Mouse (Mus musculus) c-Kit-positive CD71-positive TER-119-negative erythroid progenitor cells, embryonic 14.5 days (primary cell): ENCODE results near the gene Syde1.
"Not testable (repeated sequence)": the region's sequence is repeated elsewhere in the genome, so short reads cannot be mapped to it uniquely, and the experiment has no call there.

ENCODE experiments used
- DNase-seq: peaks from one replicate; pipeline ENCODE4 v3.0.0-alpha.2; 2013; ENCODE audit warnings: low read depth

Gene Syde1

DNA sequence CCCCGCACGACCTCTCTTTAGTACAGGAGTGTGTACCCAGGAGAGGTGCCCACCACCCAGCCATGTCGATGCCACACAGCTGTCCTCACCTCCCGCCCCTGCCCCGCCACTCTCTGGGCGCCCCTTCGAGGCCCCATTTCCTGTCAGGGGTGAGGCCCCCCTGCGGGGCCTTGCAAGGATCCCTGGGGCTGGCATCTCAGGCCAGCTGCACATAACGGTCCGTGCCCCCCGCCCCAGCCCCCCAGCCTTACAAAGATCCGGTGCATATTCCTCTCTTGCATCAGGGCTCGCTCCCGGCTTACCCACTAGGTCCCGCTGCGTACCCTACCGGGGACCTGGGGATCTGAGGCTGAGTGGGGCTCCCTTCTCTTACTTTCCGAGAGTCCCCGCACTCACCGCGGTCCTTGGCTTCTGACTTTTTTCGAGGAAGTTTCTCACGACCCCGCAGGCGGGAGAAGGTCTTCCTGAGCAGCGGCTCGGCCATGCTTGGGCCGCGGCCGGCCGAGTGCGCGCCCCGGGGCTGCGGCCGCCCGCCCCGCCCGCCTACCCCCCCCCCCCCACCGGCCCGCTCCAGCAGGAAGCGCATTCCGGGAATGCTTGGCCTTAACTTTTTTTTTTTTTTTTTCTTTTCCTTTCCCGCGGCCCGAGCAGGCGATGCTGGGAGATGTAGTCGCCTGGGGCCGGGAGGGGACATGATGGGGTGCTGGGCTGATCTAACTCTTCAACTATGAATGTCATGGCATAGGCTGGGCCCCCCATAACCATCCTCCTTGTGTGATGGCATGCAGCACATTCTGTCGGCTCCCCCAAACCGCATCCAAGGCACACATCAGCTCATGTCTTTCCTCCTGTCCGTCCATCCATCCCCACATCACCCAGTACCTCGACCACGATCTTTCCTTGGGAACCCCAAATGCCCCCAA is at the start of gene Syde1:
TSS of gene Syde1 (minus strand) at position 559 of the 923 bp plus-strand sequence.
- no peak for DNase-seq

DNA sequence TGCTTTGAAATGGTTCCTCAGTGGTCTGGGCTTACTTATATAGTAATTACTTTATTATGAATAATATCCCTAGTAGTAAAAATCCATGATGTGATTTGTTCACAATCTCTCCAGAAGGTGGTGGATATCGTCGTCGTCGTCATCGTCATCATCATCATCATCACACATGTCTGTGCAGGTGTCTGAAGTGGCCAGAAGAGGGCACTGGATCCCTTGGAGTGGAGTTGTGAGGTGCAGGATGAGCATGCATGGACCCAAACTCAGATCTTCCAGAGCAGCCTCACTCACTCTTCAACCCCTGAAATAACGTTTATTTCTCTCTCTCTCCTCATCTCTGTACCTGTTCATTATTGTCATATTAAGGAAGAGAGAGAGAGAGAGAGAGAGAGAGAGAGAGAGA is 40.5 kb upstream of the Syde1 start:
- no peak for DNase-seq

DNA sequence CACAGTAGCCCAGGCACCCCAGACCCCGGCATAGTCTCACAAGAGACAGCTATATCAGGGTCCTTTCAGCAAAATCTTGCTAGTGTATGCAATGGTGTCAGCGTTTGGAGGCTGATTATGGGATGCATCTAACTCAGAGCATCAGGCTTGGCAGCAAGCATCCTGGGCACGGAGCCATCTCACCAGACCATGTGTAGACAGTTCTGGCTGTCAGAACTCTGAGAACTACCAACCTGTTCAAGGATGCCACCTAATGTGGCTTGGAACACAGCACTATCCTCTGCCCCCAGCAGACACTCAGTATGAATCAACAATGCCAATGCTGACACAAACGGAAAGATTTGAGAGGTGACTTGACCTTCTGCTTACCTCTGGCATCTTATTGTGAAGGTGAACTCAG is 38.4 kb upstream of the Syde1 start:
- DNase-seq: no peak

DNA sequence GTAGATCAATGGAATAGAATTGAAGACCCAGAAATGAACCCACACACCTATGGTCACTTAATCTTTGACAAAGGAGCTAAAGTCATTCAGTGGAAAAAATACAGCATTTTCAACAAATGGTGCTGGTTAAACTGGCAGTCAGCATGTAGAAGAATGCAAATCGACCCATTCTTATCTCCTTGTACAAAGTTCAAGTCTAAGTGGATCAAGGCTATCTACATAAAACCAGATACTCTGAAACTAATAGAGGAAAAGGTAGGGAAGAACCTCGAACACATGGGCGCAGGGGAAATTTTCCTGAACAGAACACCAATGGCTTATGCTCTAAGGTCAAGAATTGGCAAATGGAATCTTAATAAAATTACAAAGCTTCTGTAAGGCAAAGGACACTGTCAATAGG is 31.4 kb upstream of the Syde1 start:
- DNase-seq: not testable (repeated sequence)

DNA sequence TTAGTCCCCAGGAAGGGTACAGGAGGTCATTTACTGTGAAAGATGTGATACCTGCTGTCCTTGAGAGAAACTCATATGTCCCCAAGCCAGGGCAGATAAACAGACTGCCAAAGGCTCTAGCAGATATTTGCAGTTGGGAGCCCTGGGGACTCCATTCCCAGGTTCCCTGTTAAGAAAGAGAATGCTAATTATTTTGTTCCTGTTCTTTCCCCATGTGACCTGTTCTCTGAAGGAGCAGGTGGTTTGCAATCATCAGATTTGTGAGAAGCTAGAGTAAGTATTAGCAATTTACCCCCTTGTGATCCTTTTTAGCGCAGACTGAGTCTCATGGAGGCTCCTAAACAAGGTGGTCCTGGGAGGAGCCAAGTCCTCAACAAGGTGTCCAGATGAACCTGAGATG is 26.2 kb upstream of the Syde1 start, which contains the start of gene Olfr1357:
TSS of gene Olfr1357 (minus strand) at position 101 of the 400 bp plus-strand sequence.
- DNase-seq: no peak

DNA sequence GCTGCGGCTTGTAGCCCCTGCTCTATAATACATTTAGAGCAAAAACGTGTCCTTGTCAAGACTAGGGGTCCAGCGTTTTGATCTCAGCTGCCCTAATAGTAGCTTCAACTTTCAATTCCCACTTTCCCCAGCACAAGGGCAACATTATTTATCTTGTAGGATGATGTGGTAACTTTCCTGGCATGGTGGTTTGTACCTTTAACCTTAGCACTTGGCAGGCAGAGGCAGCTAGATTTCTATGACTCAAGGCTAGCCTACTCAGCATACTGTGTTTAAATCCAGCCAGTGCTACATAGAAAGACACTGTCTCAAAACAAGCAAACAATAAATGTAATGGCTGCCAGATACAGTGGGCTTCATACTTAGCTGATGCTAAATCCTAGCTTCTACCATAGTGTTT is 15.8 kb upstream of the Syde1 start:
- no peak for DNase-seq

DNA sequence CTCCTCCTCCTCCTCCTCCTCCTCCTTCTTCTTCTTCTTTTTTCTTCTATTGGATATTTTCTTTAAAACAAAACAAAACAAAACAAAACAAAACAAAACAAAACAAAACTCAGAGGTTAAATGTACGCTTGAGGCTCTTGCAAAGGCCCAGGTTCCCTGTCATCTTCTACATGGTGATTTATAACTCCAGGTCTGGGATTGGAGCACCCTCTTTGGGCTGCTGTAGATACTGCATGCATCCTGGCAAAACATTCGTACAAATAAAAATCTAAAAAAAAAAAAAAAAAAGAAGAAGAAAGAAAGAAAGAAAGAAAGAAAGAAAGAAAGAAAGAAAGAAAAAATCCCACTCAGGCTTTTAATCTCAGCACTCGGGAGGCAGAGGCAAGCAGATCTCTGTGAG is 13.3 kb upstream of the Syde1 start:
- DNase-seq: no peak

DNA sequence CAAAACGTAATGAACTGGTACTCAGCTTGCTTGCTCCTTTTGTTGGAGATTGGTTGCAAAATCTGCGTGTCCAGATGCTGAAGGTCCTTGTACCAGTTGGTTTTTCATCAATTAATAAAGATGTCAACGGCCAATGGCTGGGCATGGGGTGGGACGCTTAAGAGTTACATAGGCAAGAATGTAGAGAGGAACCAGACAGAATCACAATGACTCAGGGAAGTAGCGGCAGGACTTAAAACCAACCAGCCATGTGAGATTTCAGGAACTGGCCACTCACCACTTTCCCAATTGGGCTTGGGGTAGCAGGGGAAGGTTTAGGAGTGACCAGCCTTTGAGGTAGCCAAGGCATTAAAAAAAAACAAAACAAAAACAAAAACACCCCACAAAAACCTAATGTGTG is 8.1 kb upstream of the Syde1 start:
- no peak for DNase-seq

DNA sequence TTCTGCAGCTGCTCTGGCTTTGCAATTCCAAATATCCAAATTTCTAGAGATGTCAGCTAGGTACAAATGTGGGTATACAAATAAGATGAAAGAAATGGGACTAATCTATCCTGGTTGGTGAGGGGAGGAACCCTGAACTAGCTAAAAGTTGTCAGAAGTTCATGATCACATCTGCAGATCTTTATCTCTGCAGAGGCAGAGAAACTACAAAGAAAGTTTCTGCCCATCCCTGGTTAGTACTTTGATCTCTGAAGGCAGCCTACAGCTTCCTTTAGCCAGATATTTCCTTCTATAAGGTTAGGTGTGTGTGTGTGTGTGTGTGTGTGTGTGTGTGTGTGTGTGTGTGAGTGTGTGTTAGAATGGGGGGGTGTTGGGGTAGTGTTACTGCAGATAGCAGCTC is 2.8 kb upstream of the Syde1 start:
- no peak for DNase-seq

DNA sequence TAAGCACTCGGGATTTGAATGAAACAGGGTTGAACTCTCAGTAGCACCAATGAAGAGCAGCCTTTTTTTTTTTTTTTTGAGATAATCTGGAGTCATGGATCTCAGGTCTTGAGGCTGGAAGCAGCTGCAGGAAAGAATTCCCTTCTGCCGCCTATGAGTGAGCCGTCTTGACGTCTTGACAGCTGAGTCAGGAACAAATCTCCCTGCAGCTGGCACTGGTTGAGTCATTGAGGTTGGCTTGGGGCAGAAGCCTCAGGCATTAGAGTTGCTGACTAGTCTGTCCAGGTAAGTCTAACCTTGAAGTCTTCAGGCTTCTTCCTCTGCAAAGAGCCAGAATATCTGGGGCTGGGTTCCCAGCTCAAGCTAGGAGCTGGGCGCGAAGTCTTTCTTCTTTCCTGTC is 2.4 kb upstream of the Syde1 start:
- DNase-seq: no peak

DNA sequence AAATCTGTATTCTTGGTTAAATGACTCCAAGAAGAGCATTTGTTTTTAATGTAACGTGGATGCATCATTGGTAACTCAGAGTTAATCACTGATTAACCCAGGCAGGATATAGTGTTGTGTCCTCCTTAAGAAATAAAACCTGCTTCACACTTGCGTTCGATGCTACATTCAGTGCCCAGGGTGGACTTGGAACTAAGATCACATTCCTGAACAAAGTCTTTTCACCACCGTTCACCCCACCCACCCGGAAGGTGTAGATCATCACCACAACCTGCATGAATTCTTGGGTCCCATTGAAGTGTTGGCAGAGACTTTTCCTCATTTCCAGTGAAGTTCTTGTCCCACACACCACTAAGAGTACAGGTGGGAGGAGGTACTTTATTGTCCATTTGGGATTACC is 2.0 kb upstream of the Syde1 start:
- DNase-seq: no peak

DNA sequence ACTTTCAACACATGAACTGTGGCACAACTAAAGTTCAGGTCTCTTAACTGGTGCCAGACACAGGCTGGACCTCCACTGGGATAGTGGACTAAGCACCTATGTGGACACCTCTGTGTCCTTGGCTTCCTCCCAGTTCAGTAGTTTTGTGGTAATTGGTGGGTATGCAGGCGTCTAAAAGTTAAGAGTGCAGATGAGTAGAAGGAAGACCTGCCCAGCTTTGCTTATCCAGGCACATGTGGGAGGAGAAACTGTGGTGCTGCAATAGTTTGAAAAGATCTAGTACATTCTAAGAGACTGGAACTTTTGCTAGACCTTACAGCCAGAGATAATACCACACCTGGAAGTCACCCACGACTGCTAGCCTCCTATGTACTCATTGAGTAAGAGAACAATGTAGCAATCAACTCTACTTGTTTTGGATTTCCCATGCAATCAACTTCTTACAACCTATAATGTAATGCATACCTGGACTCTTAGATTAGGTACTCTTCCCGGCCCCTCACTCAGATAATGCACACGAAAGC is 1.2 kb upstream of the Syde1 start:
- no peak for DNase-seq

DNA sequence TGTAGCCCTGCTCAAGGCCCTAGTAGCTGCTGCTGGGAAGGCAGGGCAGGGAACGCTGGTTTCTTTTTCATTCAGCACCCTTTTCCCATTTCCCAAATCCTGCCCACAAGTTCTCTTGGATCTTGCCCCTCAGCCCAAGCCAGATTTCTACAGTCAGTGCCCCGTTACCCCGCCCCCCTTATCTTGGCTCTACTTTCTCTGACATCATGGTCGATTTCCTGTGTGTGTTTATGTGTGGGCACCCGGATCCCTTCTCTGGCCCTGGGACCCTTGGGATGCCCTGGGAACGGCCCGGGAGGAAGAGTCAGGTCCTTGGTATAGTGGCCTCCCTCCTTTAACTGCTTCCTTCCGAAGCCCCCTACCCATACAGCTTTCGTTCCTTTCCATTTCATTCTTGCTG is 1.0 kb downstream of the Syde1 start:
- DNase-seq: no peak

DNA sequence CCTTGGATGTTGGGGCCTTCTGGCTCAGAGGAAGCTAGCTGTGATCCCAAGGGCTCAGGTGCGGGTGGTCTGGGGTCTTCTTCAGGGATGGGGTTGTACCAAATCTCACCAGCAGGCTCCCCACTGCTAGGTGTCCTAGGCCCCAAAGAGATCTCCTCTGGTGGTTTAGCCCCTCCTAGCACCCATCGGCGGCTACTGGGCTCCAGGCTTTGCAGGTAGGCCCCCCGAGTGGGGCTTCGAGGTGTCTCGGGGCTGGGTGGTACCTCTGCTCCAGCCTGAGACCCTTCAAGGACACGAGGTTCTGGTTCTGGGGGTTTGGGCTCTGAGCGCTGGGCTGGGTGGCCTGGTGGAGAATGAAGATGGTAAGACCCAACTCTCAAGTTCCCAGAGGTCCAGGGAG is 1.9 kb downstream of the Syde1 start:
- no peak for DNase-seq

DNA sequence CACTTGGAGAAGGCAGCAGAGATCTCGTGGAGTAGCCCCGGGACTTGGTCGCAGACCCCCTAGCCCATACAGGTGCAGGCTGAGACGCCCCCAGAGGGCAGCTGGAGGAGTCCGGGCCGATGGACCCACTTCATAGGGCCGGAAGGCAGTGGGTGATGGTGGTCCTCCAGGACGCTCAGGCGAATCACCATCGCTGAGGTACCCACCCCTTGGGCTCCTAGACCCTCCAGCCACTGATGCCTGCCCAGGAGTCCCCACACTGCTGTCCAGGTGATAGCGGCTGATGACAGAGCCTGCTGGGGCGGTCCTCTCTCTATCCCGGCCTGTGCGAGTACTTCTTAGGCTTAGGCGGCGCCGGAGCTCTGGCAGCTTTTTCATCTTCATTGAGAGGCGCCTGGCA is 2.5 kb downstream of the Syde1 start:
- DNase-seq: no peak

DNA sequence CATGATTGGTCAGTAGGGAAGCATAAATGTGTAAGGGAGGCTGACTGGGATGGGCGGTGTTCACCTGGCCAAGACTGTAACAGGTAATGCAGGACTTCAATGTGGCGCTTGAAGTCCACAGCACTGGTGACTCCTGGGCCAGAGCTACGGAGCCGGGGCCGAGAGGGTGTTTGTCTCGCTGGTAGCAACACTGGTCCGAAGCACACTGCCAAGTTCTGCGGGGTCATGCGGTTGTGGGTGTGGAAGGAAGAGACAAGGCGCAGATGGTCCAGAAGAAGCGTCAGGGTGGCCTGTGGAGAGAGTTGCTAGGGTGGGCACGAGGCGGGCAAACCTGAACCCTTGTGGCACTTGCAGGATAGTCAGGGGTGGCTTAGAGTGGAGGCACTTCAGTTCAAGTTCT is 5.7 kb downstream of the Syde1 start:
- no peak for DNase-seq

DNA sequence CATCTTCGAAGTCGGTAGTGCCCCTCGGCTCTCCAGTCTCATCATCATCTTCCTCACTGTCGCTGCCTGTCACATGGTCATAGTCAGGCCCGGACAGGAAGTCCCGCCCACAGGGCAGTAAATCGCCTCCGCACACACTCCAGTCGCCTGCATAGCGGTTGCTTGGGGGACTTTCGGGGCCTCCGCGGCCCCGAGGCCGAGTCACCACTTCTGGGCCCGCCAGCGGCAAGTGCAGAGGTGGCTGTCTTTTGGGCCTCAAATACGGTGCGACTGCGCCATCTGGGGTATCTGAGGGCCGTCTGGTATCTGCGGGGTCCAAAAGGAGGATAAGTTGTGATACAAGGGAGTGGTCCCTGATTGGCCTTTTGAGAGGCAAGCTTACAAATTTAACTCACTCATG is 6.2 kb downstream of the Syde1 start:
- no peak for DNase-seq

DNA sequence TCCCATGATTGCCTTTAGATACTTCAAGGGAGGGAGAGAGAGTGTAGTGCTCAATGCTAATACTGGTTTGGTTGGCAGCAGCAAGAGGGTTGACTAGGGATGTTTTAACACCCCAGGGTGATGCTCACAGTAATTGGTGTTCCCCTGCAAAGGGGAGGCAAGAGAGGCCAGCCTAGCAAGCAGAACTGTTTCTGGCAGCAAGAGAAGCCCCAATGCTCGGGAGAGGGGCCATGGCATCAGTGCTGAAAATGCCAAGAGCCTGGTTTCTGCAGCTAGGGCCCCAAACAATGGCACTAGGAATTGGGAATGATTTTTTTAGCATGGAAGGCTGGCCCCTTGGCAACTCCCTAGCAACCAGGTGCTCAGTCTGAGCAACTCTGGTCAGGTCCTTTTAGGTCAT is 6.8 kb downstream of the Syde1 start:
- DNase-seq: no peak

DNA sequence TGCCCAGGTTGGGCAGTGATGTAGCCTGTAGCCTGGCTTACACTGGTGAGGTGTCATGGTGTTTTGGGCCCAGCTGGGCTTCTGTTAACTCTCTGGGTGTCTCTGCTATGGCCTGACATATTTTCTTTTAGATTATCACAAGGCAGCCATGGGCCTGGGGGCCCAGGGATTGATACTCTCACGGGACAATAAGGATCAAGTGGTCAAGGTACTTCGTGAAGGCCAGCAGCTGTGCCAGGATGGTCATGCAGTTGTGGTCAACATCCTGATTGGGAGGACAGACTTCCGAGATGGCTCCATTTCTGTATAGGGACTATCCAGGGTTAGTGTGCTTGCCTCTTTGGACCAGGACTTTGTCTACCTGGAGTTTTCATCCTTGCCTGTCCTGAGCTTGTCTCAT is 7.8 kb downstream of the Syde1 start:
- no peak for DNase-seq

DNA sequence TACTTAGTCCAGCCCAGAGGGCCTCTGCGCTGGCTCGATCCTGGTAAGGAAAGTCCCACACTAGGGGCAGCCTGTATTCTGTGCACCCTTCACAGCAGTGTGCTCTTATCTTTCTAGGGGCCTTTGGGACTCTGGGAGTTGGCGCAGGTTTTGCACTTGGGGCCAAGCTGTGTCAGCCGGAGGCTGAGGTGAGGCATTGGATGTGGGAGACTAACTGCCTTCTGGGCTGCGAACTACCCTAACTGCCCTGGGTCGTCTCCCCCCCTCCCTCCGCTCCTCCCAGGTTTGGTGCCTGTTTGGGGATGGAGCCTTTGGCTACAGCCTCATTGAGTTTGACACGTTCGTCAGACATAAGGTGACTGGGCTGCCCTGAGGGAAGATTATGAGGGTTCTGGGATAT is 8.4 kb downstream of the Syde1 start:
- DNase-seq: no peak

DNA sequence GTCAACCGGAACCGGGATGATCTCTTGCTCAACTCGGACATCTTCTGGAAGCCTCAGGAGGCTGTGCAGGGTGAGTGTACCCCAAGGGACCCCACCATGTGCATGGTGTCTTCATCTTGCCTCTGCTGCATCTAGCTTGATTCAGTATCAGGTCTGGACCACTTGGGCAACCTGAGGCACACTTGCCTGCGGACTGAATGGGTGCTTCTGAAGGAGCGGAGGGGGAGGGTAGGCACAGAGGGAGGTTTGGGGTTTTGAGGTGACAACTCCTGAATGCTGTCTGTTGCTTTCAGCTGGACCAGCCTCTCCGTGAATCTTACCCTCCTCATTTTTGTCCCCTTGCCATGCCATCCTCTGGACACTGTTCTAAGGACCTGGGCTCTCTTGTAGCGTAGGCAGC is 10.6 kb downstream of the Syde1 start:
- no peak for DNase-seq

DNA sequence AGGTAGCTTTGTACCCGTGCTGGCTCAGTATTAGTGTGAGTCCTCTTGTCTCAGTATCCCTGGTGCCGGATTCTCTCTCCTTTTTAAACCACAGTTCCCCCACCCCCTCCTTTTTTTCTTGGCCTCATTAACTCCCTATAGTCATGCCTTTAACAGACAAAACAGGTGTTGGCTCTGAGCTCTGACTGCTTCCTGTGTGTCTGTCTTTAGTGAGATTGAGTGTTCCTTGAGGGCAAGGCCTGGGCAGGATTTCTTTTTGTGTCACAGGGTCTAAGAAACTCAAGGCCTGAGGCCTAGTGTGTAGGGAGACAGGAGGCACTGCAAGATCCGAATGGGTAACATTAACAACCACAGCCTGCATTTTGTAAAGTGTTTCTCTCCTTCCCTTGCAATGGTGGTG is 13.6 kb downstream of the Syde1 start:
- DNase-seq: no peak

DNA sequence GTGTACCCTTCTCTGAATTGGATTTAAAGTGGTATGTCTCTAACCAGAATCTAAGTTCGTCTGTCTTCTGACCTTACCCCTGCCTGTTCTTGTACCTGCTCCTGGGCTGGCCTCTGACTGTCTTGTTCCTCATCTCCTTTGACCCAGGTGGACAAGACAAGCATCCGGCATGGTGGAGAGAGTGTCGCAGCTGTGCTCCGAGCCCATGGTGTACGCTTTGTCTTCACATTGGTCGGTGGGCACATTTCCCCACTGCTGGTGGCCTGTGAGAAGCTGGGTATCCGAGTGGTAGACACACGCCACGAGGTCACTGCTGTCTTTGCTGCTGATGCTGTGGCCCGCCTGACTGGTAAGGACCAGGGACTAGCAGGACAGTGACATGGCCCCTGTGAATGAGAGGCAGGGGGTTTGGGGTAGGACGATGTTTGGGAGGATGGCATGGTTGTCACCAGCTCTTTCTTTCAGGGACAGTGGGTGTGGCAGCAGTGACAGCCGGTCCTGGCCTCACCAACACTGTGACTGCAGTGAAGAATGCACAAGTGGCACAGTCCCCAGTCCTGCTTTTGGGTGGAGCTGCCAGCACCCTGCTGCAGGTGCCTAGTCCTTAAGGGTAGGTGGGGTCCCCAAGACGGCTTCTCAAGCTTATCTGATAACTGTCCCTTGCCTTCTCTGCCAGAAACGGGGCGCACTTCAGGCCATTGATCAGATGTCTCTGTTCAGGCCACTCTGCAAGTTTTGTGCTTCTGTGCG is 15.2 kb downstream of the Syde1 start:
- no peak for DNase-seq
